Mouse (Mus musculus) MEL-GATA-1-ER (cell line): ENCODE data around the gene Ptk7.

Experiments
- DNase-seq: peaks from one replicate; pipeline ENCODE4 v3.0.0-alpha.2; 2012; ENCODE audit warnings: low read depth; ENCODE audit errors: extremely low read depth

Ptk7 gene

DNA sequence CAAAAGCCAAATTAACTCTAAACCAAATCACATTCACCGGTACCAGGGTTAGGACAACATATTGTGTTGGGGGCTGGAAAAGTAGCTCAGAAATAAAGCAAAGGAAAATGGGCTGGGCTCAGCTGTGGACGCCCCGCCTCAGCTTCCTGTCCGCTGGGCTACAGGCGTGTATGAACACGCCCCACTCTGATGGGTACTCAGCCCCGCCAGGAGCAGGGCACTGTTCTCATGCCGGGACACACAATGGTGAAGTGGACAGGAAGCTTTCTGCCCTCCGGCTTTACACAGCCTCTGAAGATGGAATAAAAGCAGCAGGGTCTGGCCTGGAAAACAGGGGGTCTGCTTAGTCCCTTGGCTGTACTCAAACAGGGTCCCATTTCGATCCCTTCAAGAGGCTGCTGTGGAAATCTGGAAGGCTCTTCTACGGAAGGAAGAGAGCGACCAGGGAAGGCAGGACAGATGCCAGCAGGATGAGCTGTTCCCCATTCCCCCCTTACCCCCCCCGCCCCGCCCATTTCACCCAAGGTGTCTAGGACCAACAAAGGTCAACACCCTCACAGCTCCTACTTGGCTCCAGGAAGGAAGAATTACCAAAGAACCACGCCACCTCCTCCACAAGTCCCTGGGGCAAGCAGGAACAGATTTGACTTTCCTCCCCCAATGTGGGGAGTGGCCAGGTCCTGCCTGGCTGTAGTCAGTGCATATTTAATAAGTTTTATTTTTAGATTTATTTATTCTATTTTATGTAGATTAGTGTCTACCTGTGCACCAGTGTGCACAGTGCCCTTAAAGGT lies 19.4 kb downstream of the Ptk7 start:
- DNase-seq = no peak

GRCm38 (mm10) chr17:46605987-46606386 lies 23.3 kb downstream of the Ptk7 start:
- DNase-seq = no peak

GRCm38 (mm10) chr17:46605126-46605525 lies 24.2 kb downstream of the Ptk7 start:
- no peak for DNase-seq

DNA sequence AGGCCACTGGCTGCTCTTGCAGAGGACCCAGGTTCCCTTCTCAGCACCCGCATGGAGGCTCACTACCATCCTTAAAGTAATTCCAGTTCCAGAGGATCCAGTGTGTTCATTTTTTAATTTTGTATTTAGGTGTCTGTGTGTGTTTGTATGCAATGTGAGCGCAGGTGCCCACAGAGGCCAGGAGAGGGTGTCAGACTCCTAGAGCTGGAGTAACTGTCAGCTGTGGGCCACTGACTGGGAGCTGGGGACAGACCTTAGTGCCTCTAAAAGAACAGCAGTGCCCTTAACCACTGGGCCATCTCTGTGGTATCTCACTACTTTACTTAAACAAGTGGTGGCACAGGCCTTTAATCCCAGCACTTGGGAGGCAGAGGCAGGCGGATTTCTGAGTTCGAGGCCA lies 26.1 kb downstream of the Ptk7 start:
- DNase-seq = no peak

GRCm38 (mm10) chr17:46602212-46602611 lies 27.1 kb downstream of the Ptk7 start:
- DNase-seq = no peak

- DNase-seq = no peak
These were observed 28.7 kb downstream of the Ptk7 start for GRCm38 (mm10) chr17:46600569-46600968.

DNA sequence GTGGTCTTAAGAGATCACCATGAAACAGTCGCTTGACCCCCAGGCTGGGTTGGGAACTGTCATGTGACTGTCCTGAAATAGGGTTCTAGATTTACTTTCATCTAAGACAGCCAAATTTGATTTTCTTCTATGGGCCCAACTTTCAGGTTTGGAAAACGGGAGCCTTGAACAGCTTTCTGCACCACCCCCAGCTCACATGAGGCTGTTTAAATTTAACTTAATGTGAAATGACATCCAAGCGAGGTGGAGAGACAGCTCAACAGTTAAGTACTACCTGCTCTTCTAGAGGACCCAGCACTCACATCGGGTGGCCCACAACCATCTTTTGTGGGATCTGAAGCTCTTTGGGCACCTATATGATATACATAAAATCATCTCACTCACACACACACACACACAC lies 30.3 kb downstream of the Ptk7 start:
- no peak for DNase-seq

- no peak for DNase-seq
These were observed 31.3 kb downstream of the Ptk7 start for GRCm38 (mm10) chr17:46597956-46598355.

GRCm38 (mm10) chr17:46595336-46595735 lies 34.0 kb downstream of the Ptk7 start:
- no peak for DNase-seq

- no peak for DNase-seq
These were observed 34.7 kb downstream of the Ptk7 start for GRCm38 (mm10) chr17:46594606-46595005.

- DNase-seq = no peak
These were observed 36.2 kb downstream of the Ptk7 start for GRCm38 (mm10) chr17:46593124-46593523.

DNA sequence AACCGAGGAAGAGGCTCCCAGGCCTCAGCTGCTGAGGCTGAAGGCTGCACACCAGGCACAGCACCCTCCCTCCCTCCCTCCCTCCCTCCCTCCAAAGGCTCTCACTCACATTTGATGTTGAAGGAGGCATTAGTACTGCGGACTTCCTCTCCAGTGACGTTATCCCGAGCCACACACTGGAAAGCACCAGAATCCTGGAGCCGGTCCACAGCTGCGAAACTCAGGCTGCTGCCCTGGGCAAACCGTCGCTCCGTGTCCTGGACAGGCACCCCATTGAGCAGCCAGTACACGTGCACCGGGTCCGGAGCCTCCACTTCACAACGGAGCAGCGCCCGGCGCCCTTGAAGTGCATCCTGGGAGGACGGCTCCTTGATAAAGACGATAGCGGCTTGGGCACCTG lies 37.9 kb downstream of the Ptk7 start:
- no peak for DNase-seq

GRCm38 (mm10) chr17:46590439-46590838 lies 38.9 kb downstream of the Ptk7 start:
- DNase-seq = no peak

DNA sequence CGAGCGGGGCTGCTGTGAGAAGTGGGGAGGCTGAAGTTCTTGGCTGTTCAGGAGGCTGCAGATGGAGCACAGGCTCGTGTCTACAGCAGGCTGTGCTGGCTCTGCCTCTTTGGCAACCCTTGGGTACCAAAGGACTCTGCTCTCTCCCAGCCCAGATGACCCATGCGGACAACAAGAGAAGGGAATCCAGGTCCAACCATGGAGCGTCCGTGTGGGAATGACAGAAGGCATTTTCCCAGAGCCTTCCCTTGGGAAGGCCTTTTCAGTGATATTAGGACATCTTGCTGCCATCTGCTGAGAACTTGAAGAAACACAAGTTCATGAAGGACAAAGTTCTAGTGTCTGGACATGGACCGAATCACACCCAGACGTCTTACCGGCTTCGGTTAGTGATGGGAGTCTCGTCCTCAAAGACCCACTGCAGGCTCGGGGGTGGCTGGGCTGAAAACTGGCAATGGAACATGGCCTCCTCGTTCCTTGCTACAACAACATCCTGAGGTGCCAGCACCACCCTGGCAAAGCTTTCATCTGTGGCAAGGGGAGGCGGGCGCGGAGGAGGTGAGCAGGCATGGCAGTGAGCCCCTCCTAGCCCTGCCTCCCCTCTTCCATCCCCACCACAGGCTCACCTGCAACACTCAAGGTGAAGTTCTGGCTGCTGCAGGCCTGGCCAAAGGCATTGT lies 39.5 kb downstream of the Ptk7 start:
- no peak for DNase-seq

GRCm38 (mm10) chr17:46588913-46589312 lies 40.4 kb downstream of the Ptk7 start:
- DNase-seq = no peak

GRCm38 (mm10) chr17:46588173-46588572 lies 41.1 kb downstream of the Ptk7 start:
- DNase-seq = peak; percentile 83

DNA sequence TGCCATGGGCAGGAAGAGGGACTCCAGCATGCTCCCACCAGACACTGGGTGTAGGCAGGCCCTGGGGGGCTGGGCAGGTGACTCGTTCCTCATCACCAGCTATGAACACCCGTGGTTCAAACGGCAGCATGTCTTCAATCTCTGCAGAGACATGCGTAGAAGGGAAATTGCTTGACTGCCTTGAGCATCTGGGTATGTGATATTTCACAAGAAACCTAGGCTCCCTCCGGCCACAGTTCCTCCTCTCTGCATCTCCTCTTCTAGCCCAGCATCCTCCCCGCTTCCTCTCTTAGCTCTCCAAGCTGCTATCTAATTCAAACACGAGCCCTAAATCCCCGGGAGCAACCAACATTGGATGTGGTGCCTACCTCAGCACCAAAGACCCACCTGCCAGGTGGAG lies 43.0 kb downstream of the Ptk7 start:
- DNase-seq = no peak

GRCm38 (mm10) chr17:46578650-46579049 lies 50.7 kb downstream of the Ptk7 start:
- DNase-seq = no peak

GRCm38 (mm10) chr17:46576070-46576469 lies 53.2 kb downstream of the Ptk7 start:
- no peak for DNase-seq

DNA sequence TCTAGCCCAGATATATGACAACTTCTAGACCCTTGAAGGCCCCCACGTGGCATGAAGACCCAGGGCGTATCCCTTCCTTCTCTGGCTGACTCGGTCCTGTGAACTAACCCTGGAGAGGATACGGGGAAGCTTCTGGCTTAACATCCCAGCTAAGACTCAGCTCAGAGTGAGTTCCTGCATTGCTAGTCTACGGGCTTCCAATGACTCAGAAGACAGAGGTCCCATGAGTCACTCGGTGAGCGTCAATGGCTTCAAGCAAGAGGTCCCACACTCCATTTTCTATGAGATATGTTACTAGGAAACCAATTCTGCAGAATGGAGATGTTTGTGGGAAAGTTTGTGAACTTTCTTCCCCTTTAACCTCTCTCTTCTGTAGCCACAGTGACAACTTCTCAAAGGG lies 54.8 kb downstream of the Ptk7 start:
- DNase-seq = no peak

- no peak for DNase-seq
These were observed 58.3 kb downstream of the Ptk7 start for GRCm38 (mm10) chr17:46571005-46571404.

DNA sequence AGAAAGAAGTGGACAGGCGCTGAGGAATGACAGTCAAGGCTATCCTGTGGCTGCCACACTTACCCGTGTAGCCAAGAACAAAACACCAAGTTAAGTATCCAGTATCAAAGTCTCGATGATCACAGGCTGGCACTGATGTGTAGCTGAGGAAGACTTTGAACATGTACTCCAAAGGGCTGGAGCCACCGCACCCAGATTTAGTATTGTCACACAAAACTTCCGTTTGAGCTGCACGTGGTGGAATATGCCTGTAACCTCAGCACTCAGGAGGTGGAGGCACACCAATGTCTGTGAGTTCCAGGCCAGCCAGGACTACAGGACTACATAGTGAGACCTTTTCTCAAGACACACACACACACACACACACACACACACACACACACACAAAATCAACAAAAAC lies 70.2 kb downstream of the Ptk7 start:
- no peak for DNase-seq

DNA sequence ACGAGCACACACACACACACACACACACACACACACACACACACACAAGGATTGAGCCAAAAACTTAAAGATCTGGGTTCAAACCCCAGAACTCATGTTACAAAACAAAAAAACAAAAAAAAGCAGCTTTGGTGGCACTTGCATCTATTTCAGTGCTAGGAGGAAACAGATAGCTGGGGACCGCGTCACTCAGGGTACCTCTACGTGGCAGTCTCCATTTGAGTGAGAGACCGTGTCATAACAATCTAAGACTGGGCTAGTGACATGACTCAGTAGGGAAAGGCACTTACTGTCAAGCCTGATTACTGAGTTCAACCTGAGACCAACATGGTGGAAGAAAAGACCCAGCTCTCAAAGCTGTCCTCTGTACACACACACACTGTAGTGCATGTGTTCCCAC lies 71.2 kb downstream of the Ptk7 start:
- no peak for DNase-seq
